Mouse (Mus musculus): ENCODE data around the gene Ankrd61.

Gene Ankrd61

DNA sequence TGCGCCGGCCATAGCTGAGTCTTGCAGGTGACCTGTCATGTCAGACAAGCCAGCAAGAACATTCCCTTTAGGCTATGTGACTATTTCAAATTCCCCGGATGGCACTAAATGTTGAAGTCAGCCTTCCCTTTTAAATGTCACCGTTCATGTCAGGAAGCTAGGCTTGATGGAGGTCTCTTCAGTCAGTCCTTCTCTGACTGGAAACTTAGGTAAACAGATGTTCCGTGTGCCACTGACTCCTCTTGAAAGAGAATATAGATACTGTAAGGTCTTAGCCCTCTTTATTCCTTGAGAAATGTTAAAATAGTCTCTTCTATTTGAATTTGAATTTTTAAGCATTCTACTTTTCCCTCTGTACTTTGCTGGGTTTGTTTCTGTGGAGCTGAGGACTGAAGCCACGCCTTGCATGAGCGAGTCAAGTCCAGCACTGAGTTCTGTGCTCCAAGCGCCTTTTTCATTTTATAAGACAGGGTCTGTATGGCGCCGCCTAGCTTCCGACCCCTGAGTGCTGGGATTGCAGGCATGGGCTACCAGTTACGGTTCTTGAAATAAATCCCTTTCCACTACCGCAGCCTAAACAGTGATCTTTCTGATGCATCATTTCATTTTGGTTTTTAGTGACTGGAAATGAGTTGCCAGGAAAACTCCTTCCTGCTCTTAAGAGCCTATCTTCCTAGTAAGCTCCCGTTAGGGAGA, at the start of gene Ankrd61:
Gene Ankrd61 (minus strand): TSS at position 51 of the 696 bp plus-strand sequence.
- DNase-seq (ENCODE audit: low read depth, low spot score) = no peak

DNA sequence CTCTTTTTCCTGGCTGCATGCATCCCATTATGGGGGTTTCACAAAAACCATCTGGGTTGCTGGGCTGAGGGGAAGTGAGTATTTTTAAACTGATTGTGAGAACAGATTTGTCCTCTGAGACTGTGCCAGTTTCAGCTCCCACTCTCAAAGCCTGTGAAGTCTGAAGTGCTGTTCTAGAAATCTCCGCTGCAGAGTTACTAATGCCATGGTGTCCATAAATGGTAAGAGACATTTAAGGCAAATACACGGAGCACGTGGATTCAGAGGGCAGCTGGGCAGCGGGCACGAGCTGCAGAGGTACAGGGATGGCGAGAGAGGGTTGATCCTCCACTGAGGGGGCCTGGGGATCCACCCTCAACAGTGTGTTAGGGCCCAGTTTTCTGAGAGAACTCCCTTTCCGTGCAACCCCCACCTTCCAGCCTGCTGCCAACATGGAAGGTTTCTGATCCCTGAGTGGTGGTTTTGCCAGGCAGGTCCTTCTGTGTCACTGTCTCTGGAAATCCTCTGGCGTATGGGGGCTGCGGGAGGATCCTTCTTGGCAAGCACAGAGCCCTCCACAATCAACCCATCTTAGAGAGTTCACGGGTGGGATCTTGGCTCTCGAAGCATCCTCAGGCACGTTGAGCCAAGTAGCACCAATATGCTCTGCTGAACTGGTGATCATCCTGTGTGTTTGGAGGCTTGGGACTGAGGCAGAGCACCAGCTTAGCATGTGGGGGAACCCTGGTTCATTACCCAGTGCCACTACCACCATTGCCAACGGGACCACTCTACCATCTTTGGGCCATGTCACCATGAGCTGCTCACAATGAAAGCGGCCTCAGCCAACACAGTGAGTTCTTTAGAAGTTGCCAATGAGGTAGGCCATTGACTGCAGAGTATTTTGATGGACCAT, 46.0 kb upstream of the Ankrd61 start:
- DNase-seq (ENCODE audit: low read depth, low spot score) = no peak

DNA sequence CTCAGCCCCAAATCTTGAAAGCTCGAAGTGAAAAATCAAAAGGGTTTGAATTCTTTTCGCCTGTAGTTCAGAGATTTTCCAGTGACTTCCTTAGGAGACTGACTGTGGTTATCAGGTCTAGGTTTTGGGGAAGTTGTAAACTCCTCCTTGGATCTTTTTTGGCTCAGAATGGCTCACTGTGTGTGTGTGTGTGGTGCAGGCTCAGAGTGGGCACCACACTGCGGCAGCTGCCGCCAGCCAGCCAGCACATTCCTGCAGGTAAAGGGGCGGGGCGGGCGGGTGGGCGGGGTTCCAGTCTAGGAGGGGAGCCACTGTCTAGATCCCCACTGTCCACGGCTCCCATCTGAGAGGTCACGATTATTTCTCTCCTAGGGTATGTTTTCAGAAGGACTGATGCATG, 44.1 kb upstream of the Ankrd61 start:
- no peak for DNase-seq (ENCODE audit: low read depth, low spot score)

DNA sequence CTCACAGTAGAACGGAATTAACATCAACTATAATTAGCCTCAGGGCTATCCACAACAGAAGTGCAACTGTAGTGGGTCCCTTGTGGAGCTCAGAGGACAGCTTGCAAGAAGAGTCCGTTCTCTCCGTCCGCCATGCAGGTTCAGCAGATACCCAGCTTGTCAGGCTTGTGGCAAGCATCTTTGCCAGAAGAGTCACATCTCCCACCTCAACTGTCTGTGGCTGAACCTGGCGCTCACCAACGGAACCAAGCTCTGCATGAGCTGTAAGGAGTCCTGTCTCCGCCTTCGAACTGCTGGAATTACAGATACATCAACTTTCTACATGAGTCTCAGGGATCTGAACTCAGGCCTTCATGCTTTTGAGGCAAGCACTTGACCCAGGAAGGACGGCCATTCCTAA, 38.7 kb upstream of the Ankrd61 start:
- no peak for DNase-seq (ENCODE audit: low read depth, low spot score)

DNA sequence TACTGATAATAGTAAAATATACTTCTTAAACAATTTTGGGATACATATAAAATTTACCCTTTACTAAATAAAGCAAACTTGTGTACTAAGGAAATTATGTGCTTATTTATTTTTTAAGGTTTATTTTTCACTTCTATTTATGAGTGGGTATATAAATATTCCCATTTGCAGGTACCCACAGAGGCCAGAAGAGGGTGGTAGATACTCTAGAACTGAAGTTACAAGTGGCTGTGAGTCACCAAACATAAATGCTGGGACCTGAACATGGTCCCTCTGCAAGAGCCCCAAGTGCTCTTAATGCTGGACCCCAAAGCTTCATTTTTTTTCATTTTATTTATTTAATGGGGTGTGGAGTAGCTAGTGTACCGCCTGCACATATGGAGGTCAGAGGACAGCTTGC, 36.4 kb upstream of the Ankrd61 start:
- DNase-seq (ENCODE audit: low read depth, low spot score) = no peak

DNA sequence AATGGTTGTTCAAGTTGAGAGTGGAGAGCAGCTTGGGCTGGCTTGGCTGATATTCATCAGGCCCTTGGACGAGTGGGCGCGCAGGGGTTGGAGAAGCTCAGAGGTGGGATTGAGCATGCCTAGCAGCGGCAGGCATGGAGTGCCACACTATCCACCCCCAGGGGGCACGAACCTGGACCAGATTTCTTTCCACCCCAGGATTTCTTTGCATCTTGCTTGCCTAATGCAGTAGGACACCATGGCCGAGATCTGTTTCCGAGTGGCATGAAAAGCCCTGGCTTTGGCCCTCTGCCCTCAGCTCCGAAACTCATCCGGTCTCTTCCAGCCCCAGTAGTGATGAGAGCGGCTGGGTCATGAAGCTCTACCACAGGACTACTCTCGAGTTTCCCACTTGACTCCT, 35.9 kb upstream of the Ankrd61 start:
- DNase-seq (ENCODE audit: low read depth, low spot score) = no peak

DNA sequence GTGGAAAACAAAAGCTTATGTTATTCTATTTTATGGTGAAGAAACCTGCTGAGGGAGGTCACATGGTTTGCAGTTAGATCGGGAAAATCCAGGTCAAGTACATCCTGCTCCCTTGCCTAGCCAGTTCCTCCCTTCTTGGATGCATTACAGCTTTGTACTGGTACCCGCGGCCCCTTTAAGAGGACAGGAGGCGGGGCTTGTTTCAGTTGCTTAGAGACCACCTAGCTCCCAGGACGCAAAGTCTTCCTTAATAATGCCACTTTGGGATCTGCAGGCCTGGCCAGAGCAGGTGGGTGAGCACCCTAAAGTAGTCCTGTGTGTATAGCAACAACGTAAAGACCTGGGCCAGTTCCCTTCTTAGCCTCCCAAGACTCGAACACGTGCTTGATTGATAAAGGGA, 35.3 kb upstream of the Ankrd61 start, which contains the start of gene Rsph10b:
Gene Rsph10b (plus strand): TSS at position 205 of the 400 bp plus-strand sequence.
- no peak for DNase-seq (ENCODE audit: low read depth, low spot score)

DNA sequence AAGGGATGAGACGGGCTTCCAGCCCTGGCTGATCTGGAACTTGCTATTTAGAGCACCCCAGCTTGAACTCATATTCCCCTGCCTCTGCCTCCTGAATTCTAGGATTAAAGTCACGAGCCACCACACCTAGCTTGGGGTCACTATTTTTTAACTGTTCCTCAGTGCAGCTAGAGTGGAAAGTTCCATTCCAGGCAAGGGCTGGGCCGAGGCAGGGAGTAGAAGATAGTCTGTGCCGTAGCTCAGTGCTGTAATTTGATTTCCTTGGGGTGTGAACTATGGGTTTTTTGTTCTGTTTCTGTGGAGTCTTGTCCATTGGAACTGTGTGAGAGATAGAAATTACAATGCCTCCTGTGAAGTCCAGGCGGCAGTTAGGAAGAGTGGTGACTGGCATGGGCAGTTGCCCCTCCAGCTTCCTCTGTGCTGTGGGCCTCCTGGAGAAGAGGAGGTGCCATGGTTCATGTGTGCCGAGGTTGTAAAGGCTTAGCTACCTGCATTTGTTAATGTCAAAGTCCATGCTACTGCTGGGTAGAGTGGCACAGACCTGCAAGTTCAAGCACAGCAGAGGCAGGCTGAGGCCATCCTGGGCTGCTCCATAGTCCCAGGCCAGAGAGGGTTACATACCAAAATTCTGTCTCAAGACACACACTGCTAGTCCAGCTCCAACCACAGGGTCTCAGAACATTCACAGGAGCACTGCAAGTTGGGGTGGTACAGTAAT, 34.5 kb upstream of the Ankrd61 start:
- DNase-seq (ENCODE audit: low read depth, low spot score) = no peak

DNA sequence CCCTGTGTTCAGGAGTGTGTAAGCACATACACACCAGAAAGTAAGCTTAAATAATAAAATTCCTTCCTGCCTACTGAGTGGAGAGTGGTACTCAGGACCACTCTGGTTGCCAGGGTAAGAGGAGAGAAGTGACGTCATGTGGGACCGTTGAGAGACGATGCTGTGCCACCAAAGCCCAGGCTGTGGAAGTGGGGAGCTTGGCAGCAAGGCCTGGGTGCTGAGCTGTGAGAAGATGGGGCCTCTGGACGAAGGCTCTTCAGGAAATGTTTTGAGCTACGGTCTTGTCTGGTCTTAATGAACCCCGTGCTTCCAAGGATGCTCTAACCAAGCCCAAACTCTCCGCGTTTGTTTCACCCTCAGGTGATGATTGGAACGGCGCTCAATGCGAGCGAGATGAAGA, 33.2 kb upstream of the Ankrd61 start:
- no peak for DNase-seq (ENCODE audit: low read depth, low spot score)

DNA sequence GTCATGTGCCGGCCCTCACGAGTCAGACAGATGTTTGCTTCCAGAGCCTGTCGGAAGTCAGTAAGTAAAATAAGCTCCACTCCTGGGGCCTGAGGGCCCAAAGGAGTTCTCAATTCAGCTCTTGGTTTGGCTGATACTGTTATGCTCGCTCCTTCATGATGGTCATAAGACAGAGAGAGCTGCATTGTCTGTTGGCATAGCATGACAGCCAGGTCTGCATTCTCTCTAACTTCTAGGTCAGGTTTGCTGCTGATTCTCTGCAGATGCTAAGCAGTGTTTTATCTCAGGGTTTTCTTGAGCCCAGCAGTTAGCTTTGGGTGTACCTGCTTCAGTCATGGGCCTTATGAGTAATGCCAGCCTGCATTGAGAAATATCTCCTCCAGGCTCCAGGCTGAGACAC, 31.8 kb upstream of the Ankrd61 start:
- DNase-seq (ENCODE audit: low read depth, low spot score) = no peak

DNA sequence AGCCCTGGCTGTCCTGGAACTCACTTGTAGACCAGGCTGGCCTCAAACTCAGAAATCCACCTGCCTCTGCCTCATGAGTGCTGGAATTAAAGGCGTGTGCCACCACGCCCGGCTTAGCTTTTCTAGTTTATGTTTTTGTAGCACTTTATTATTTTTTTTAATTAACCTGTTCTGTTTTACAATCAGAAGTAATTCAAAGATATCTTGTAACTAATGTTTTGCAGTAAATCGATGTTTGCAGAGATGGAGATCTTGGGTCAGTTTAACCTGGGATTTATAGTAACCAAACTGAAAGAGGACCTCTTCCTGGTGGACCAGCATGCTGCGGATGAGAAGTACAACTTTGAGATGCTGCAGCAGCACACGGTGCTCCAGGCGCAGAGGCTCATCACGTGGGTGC, 30.4 kb upstream of the Ankrd61 start, which contains the start of gene Gm42421:
Gene Gm42421 (plus strand): TSS at position 301 of the 400 bp plus-strand sequence.
- DNase-seq (ENCODE audit: low read depth, low spot score) = no peak

DNA sequence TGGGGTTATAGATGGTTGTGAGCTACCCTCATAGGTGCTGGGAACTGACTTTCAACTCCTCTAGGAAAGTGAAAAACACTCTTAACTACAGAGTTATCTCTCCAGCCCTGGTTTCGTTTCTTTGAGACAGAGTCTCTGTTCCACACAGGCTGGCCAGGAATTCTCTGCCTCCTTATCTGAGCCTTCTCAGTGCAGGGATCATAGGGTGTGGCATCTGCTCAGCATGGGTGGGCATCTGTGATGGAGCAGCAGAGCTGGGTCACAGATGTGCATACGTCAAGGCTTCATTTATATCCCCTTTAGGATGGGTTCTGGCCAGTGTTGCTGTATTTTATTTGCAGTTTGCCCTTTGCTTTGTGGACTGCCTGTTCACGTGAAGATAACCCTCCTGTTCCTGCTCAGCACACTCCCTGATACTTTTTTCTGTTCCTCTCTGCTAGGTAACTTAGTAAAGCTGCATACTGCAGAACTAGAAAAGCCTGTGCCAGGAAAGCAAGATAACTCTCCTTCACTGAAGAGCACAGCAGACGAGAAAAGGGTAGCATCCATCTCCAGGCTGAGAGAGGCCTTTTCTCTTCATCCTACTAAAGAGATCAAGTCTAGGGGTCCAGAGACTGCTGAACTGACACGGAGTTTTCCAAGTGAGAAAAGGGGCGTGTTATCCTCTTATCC, 27.4 kb upstream of the Ankrd61 start:
- DNase-seq (ENCODE audit: low read depth, low spot score) = no peak

DNA sequence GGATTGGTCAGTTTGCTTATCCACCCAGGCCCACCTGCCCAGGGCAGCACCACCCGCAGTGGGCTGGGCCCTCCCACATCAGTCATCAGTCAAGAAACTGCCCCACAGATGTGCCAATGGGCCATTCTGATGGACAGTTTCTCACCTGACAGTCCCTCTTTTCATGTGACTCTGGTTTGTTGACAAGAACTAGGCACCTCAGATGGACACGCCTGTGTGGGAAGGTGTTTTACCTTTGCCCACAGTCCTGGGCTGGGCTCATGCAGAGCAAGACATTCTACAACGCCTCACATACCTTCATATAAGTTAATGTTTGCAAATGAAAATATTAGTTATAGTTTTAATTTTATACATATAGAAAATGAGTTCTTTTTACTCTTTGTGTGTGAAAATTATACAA, 20.6 kb upstream of the Ankrd61 start:
- DNase-seq (ENCODE audit: low read depth, low spot score) = no peak

DNA sequence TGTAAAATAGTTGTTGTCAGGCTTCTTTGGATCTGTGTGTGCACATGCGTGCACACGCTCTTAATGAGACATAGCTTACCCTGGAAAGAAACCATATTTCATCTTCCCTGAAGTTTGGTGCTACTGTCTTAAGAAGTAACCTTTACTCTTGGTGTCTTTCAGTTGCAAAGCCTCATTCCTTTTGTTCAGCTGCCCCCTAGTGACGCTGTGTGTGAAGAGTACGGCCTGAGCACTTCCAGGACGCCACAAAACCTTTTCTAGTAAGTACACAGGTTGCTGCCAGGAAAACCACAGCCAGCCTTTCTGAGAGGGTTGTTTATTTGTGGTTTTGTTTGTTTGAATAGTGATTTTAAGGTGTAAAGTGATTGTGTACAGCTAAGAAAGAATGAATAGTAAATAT, 19.9 kb upstream of the Ankrd61 start:
- peak; percentile 83 for DNase-seq (ENCODE audit: low read depth, low spot score)

DNA sequence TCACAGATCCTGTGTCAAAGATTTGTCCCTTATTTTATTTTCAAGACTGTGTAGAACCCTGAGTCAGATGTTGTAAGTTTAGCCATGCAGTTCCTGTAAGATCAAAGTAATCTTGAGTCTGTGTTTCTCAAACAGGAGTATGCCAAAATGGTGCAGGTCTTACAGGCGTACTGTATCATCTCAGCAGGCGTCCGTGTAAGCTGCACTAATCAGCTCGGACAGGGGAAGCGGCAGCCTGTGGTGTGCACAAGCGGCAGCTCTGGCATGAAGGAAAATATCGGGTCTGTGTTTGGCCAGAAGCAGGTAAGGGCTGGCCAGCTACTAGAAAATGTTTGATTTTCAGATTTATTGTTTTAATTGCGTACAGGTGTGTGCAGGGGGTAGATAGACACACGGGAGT, 18.7 kb upstream of the Ankrd61 start:
- DNase-seq (ENCODE audit: low read depth, low spot score) = no peak

DNA sequence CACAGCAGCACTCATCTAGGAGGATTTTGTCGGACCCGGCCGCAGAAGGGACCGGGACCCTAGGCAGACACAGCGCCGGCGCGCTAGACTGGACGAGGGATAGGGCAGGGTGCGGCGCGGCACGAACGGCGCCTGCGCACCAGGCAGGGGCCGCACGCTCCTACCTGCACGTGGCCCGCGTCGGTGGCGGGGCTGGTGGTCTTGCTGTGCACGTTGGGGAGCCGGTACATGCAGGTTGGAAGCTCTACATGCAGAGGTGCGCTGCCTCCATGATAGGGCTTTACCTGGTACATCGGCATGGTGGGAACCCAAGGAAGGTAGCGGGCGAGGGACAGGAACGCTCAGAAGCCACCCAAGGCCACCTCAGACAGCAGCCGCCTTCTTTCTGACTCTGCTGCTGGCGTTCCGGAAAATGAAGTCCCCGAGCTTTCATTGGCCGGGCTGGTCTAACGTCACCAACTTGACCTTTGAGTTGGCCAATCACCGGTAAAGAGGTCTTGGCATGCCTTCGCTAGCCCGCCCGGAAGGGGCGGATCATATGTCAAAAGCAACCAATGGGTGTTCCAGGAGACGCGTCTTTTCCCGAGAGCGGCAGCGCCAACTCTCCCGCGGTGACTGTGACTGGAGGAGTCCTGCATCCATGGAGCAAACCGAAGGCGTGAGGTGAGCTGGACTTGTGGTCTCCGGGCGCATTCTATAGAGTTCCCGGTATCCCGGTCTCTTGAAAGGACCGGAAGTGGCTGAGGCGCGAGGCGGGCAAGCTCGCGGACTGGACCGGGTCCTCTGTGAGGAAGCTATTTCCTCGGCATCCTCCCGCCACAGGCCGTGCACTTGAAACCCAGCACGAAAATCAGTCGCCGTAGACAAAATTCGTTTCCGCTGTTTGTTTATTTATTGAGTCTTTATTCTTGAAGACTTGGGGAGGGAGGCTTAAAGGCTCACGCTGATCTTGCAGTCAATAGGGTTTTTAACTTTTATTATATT, 12.2 kb upstream of the Ankrd61 start, which contains the start of the genes Aimp2 and Pms2:
Gene Aimp2 (minus strand): TSS at position 431 of the 984 bp plus-strand sequence.
Gene Pms2 (plus strand): TSS at position 548 of the 984 bp plus-strand sequence.
- DNase-seq (ENCODE audit: low read depth, low spot score) = peak; percentile 97

DNA sequence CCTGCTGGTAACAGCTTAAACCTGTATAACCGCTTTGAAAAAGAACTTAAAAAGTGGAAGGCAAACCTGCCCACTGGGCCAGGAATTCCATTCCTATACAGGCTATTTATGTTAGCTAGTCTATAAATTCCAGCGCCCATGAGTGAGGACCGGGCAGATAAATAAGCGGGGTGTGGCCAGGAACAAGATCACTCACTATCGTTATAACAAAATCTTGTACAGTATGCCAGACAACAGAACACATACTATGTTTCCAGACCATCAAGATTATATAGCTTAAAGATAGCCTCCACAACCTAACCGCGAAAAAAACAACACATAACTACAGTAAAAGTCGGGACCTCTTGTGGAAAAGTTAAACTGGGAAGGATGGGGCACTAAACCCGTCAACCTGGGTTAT, 11.4 kb upstream of the Ankrd61 start:
- no peak for DNase-seq (ENCODE audit: low read depth, low spot score)

DNA sequence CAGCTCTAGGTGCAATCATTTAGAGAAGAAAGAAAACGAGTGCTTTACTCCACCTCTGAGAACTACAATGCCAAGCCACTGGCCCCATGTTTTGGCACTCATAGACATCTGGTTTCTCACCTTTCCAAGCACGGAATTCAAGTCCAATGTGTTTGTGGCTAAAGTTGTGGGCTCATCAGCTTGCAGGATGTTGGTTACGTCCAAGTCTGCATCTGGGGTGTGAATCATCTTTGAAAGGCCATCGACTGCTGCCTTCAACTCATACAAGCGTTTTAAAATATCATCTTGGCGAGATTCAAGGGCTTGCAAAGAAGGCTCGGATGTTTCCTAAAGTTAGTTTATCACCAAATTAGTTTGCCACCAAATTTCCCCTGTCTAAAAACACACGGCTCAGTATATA, 8.9 kb upstream of the Ankrd61 start:
- DNase-seq (ENCODE audit: low read depth, low spot score) = no peak

DNA sequence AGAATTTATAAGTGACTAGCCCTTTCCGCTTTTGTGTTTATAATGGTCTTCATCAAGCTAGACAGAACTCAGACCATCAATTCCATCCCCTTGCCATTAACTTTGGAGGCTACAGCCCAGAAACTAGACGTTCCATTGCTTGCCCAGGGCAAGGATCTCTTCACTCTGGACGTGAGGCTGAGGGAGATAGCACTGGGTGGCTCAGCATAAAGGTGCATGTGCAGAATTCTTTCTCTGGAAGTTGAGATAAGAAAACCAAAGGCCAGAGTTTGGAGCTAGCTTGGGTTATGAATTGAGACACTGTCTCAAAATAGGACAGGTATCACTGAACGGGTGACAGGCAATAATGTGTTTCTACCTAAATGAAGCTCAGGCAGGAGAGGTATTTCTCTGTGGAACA, 6.3 kb upstream of the Ankrd61 start:
- no peak for DNase-seq (ENCODE audit: low read depth, low spot score)

DNA sequence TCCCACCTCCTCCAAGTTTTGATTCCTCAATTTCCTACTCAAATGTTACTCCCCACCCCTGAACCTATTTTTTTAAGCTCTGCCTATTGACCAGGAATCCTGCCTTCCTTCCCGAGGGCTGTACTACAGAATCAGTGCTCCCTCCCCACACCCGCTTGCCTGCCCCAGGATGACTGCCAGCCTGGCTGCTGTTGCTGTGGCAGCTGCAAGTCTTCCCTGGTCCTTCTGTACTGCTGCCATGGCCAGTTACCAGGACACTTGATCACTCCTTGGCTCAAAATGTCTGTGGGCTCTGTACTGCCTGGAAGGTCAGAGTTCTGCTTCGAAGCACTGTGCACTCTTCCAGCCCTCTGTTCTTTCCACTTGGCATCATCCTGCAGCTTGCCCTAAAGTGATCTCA, 4.6 kb upstream of the Ankrd61 start:
- no peak for DNase-seq (ENCODE audit: low read depth, low spot score)

Measured in CD4-positive, CD25-positive, alpha-beta regulatory T cell, adult 2 months (primary cell).